8 mouse cellular contexts compared by ENCODE assay signal in the genomic region with DNA sequence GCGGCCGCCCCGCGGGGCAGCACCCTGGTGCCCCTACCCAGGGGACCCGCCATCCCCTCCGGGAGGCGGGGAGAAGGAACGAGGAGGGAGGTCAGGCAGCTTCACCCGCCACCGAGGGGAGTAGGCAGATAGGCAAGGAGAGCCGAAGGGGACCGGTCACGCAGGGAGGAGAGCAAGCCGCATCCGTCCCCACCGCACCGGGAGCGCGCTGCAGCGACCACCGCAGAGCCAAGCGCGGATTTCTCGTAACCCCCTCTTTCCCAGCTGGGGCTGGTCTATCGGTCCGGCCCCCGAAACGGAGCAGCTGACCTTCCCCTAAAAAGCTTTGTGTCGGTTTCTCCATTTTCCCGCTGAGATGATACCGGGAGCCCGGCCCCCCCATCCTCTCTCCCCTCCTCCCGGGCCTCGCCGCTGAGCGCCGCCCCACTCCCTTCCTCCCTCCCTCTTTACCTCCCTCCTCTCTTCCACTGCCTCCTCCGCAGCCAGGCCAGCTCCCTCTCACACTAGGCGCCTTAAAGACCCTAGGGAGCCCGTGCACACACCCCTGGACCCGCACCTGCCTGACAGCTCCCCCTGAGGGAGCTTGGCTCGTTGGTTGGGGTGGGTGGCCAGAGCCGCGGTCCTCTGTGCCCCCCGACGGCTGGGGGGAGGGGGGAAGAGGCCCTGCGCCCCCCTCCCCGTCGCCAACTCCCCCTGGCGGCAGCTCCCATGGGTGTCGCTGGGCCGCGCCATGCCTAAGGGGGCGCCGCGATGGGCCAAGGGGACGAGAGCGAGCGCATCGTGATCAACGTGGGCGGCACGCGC. TPM values are rescaled to one million over a fixed set of nuclear protein-coding genes. Genes with fewer than 3 reads are reported as not detected.
DNase-seq lines count a peak whose midpoint lies in the region; ATAC-seq and TF ChIP-seq lines count a peak whose summit lies in the region.

No protein-coding gene starts in this region.

- H3K27ac ChIP-seq in lung, embryonic 14.5 days (ENCODE audit: low read depth), result no peak overlapping the region
- H3K27ac ChIP-seq in intestine, embryonic 15.5 days, result no peak overlapping the region
- peak overlapping the region; percentile 79 for H3K27ac ChIP-seq in midbrain, embryonic 10.5 days (replicated peaks)
- H3K27ac ChIP-seq in stomach, embryonic 16.5 days (ENCODE audit: low read length), result no peak overlapping the region

- H3K4me3 ChIP-seq in lung, embryonic 14.5 days (ENCODE audit: low read depth, low read length), result peak overlapping the region; percentile 40
- peak overlapping the region; percentile 48 for H3K4me3 ChIP-seq in intestine, embryonic 15.5 days (replicated peaks)
- peak overlapping the region; percentile 72 for H3K4me3 ChIP-seq in midbrain, embryonic 10.5 days
- peak overlapping the region; percentile 46 for H3K4me3 ChIP-seq in stomach, embryonic 16.5 days (replicated peaks; ENCODE audit: low read length)

- peaks cover 61% of the 10 kb centered on the region for H3K27me3 ChIP-seq in lung, embryonic 14.5 days (ENCODE audit: insufficient read depth, low read length)
- H3K27me3 ChIP-seq in intestine, embryonic 15.5 days (replicated peaks), result peaks cover 70% of the 10 kb centered on the region
- H3K27me3 ChIP-seq in midbrain, embryonic 10.5 days (ENCODE audit: low read depth, poor library complexity, severe bottlenecking), result peaks cover 89% of the 10 kb centered on the region
- peaks cover 64% of the 10 kb centered on the region for H3K27me3 ChIP-seq in stomach, embryonic 16.5 days (ENCODE audit: control insufficient read depth, insufficient read depth, low read length)

- H3K9ac ChIP-seq in lung, embryonic 14.5 days, result no peak overlapping the region
- no peak overlapping the region for H3K9ac ChIP-seq in intestine, embryonic 15.5 days
- no peak overlapping the region for H3K9ac ChIP-seq in stomach, embryonic 16.5 days (ENCODE audit: low read length)

- WGBS in lung, embryonic 14.5 days, result 2% methylated on average over 57 of the region's 64 CpGs
- 1% methylated on average over 64 of the region's 64 CpGs for WGBS in intestine, embryonic 15.5 days
- WGBS in midbrain, embryonic 10.5 days, result under 1% methylated on average over 64 of the region's 64 CpGs
- 1% methylated on average over 57 of the region's 64 CpGs for WGBS in stomach, embryonic 16.5 days

- H3K9me3 ChIP-seq in lung, embryonic 14.5 days (ENCODE audit: low read depth, low read length), result no peaks in the 10 kb centered on the region
- H3K9me3 ChIP-seq in intestine, embryonic 15.5 days, result no peaks in the 10 kb centered on the region
- H3K9me3 ChIP-seq in midbrain, embryonic 10.5 days (replicated peaks), result no peaks in the 10 kb centered on the region
- no peaks in the 10 kb centered on the region for H3K9me3 ChIP-seq in stomach, embryonic 16.5 days (replicated peaks; ENCODE audit: control insufficient read depth, low read length)

- no peaks in the 10 kb centered on the region for H3K36me3 ChIP-seq in lung, embryonic 14.5 days (ENCODE audit: insufficient read depth)
- H3K36me3 ChIP-seq in intestine, embryonic 15.5 days, result no peaks in the 10 kb centered on the region
- no peaks in the 10 kb centered on the region for H3K36me3 ChIP-seq in midbrain, embryonic 10.5 days
- no peaks in the 10 kb centered on the region for H3K36me3 ChIP-seq in stomach, embryonic 16.5 days (ENCODE audit: control insufficient read depth, insufficient read depth, low read length)

- peaks cover 6% of the 10 kb centered on the region; the same call in 1 of the 2 replicates for H3K4me1 ChIP-seq in lung, embryonic 14.5 days (ENCODE audit: insufficient read depth)
- H3K4me1 ChIP-seq in intestine, embryonic 15.5 days (replicated peaks), result peaks cover 17% of the 10 kb centered on the region
- H3K4me1 ChIP-seq in midbrain, embryonic 10.5 days, result peaks cover 26% of the 10 kb centered on the region
- H3K4me1 ChIP-seq in stomach, embryonic 16.5 days (ENCODE audit: control insufficient read depth, insufficient read depth, low read length), result peaks cover 11% of the 10 kb centered on the region; the same call in 1 of the 2 replicates

- peak; percentile 21; the same call in 1 of the 2 replicates for TF ChIP-seq CTCF in lung, embryonic 14.5 days (IDR thresholded peaks at IDR 0.05; ENCODE audit: low read depth)

- no peak; the same call in 1 of the 2 replicates for ATAC-seq in lung, embryonic 14.5 days (ENCODE audit: insufficient read depth)
- ATAC-seq in intestine, embryonic 15.5 days, result no peak
- ATAC-seq in stomach, embryonic 16.5 days (ENCODE audit: insufficient read depth, low FRiP score), result no peak

- H3K4me2 ChIP-seq in lung, embryonic 14.5 days, result peak overlapping the region; percentile 82
- peak overlapping the region; percentile 94 for H3K4me2 ChIP-seq in intestine, embryonic 15.5 days (replicated peaks)
- peak overlapping the region; percentile 84 for H3K4me2 ChIP-seq in stomach, embryonic 16.5 days (ENCODE audit: low read depth, low read length)

- DNase-seq in lung, embryonic 14.5 days, result no peak
- DNase-seq in lung, postnatal 25 days (ENCODE audit: low spot score), result no peak
- peak; percentile 76 to 81 for DNase-seq in cerebellum, postnatal 25 days
- peak; percentile 30 for DNase-seq in midbrain, embryonic 10.5 days (ENCODE audit: low spot score)
- DNase-seq in c-Kit-positive CD71-positive TER-119-positive erythroid progenitor cells, embryonic 14.5 days (ENCODE audit: low spot score), result no peak
- no peak for DNase-seq in kidney, postnatal 25 days

RNA-seq across cellular contexts. Expression of a gene that starts 0.8 kb away (rescaled TPM):
- polyA plus RNA-seq in lung, embryonic 14.5 days (2014; fragmentation: Nextera tagmentation; extraction: Ambion mirVana), result 0.12 and 0.22 TPM in 2 replicates
- 0.38 and 0.53 TPM in 2 replicates for polyA plus RNA-seq in intestine, embryonic 15.5 days (2015; fragmentation: Nextera tagmentation; extraction: Ambion mirVana)
- polyA plus RNA-seq in midbrain, embryonic 10.5 days (2016; fragmentation: Nextera tagmentation; extraction: Ambion mirVana), result 0.37 and 1.3 TPM in 2 replicates
- polyA plus RNA-seq in stomach, embryonic 16.5 days (2015; fragmentation: Nextera tagmentation; extraction: Ambion mirVana), result 0.19 and 0.23 TPM in 2 replicates

RNA-seq across cellular contexts. Expression of a gene that starts 20.9 kb away (rescaled TPM):
- polyA plus RNA-seq in lung, embryonic 14.5 days (2014; fragmentation: Nextera tagmentation; extraction: Ambion mirVana), result 0.09 TPM in 1 of 2 replicates, not detected in the other
- 0.24 TPM in 1 of 2 replicates, not detected in the other for polyA plus RNA-seq in intestine, embryonic 15.5 days (2015; fragmentation: Nextera tagmentation; extraction: Ambion mirVana)
- not detected in 2 replicates for polyA plus RNA-seq in midbrain, embryonic 10.5 days (2016; fragmentation: Nextera tagmentation; extraction: Ambion mirVana)
- 1.3 and 4.0 TPM in 2 replicates for polyA plus RNA-seq in stomach, embryonic 16.5 days (2015; fragmentation: Nextera tagmentation; extraction: Ambion mirVana)

Comparison
In these comparisons a context has a peak if more than half of its experiments do, and no peak if none do; other contexts are left out.
1. DNase-seq: peak in cerebellum, postnatal 25 days (2 of 2) and midbrain, embryonic 10.5 days (single experiment); none in lung, embryonic 14.5 days (single experiment), lung, postnatal 25 days (single experiment), c-Kit-positive CD71-positive TER-119-positive erythroid progenitor cells, embryonic 14.5 days (single experiment) and kidney, postnatal 25 days (0 of 2).
2. Peak in every context shown above with its lines, with median percentiles within 50 percentile points of each other: H3K4me2 ChIP-seq and H3K4me3 ChIP-seq.